Mouse (Mus musculus) adrenal gland, adult 8-10 months (tissue): ENCODE measurements around the gene Scaf8. TPM values are rescaled to one million over a fixed set of nuclear protein-coding genes. Genes with fewer than 3 reads are reported as not detected.
"Not testable (repeated sequence)": the region's sequence is repeated elsewhere in the genome, so short reads cannot be mapped to it uniquely, and the experiment has no call there.

Experiments used
- DNase-seq: peaks from one replicate; pipeline ENCODE4 v3.0.0; 2022
- total RNA-seq, 4 experiments: library from RNA; stranded (reverse); gene quantifications; 2 replicates each; pipeline ENCODE4 v1.2.4; 2022

Gene Scaf8
- 10 to 100 TPM; 40.4 to 63.9 (median 50.9) TPM for total RNA-seq

DNA sequence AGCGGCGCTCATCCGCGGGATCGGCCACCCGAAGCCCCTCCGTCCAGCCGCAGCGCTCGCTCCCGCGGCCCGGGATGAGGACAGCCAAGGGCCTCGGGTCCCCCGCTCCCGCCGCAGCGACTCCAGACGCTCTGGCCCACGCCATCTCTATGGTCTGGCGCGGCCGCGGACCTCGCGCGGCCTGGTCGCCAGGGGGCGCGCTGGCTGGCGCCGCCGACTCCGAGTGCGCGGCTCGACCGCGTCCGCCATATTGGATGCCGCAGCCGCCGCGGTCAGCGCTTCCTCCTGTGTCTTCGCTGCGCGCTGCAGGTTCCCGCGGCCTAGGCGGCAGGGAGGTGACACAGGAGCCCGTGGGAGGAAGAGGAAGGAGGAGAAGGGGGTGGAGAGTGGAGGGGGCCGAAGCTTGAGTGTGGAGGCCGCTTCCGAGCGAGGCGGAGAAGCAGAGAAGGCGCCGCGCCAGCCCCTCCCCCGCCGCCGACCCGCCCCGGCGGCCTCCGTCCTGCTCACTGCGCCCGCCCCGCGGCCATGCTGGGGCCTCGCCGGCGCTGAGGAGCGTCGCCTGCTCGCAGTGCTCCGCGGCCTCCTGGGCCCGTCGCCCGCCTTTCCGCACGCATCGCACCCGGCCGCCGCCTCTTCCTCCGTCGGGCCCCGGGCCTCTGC, at the start of gene Scaf8:
Gene Scaf8, plus strand, starts transcription at position 253 of the 660 bp plus-strand sequence.
- peak; percentile 85 for DNase-seq

DNA sequence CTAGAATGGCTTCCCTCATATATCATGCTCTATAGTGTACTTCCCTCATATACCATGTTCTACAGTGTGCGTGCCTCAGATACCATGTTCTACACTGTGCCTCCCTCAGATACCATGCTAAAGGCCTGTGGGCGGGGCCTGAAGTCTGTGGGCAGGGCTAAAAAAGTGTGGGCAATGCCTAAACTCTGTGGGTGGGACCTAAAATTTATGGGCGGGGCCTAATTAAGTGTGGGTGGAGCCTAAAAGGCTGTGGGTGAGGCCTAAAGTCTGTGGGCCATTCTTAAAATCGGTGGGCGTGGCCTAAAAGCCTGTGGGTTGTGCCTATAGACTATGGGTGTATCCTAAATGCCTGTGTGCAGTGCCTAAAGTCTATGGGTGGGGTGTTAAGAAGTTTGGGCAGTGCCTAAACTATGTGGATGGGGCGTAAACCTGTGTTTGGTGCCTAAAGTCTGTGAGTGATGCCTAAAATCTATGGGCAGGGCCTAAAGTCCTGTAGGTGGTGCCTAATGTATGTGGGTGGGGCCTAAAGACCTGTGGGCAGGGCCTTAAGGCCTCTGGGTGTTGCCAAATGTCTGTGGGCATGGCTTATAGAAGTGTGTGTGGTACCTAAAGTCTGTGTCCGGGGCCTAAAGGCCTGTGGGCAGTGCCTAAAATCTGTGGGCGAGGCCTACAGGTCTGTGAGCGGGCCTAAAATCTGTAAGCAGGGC, 39.5 kb upstream of the Scaf8 start:
- DNase-seq, result no peak

DNA sequence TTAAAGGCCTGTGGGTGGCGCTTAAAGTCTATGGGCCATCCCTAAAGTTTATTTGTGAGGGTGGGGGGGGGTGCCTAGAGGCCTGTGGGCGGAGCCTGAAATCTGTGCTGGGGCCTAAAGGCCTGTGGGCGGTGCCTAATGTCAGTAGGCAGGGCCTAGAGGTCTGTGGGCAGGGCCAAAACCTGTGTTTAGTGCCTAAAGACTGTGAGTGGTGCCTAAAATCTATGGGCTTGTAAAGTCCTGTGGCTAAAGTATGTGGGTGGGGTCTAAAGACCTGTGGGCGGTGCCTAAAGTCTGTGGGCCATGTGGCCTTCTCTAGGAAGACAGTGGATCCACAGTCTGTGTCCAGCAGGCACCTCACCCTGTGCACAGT, 38.9 kb upstream of the Scaf8 start:
- DNase-seq, result no peak

DNA sequence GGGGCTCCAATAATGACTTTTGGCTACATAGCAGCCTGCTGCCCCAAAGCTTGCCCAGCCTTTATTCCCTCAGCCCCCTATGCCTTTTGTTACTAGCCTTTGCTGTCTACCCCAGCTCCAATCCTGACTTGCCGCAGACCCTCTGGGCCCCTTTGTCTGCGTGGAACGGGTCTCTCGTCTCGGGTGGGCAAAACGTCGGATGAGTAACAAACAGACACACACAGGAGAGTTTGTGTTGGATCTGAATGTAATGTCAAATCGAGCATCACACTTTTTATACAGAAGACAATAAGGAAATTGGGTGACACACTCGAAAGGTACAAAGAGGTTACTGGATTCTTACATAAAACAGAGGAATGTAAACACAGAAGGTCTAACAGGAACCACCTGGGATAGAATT, 36.8 kb upstream of the Scaf8 start:
- DNase-seq, result not testable (repeated sequence)

DNA sequence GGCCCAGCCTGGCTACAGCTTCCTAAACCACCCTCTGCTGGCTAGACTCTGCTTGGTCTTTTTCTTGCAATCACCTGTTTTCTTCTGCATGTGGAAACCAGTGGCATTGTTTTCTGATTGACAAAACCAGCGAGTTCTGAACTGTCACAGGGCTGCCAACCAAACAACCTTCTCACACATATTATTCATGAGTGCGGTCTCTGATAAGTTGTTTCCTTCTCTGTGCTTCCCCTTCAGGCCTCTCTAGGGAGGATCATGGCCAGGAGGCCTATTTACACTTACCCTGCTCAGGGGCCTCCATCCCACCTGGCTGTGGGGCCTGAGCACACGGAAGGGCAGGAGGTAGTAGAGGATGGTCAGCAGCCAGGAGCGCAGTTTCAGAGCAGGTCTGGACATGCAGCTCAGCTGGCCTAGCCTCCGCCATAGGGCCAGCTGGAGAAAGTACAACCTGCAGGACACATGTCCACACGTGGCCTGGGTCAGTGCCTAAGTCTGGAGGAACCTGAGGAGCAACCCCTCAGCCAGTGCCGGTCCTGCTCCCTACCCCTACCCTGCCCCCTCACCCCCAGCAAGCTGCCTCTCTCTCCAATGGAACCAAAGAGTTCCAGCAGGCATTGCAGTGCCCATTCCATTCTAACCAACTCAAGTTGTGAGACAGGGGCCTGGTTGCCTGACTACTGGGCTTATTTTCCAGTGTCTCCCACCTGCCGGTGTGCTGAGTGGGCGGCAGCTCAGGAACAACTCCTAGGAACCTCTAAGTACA, 34.0 kb upstream of the Scaf8 start:
- not testable (repeated sequence) for DNase-seq

DNA sequence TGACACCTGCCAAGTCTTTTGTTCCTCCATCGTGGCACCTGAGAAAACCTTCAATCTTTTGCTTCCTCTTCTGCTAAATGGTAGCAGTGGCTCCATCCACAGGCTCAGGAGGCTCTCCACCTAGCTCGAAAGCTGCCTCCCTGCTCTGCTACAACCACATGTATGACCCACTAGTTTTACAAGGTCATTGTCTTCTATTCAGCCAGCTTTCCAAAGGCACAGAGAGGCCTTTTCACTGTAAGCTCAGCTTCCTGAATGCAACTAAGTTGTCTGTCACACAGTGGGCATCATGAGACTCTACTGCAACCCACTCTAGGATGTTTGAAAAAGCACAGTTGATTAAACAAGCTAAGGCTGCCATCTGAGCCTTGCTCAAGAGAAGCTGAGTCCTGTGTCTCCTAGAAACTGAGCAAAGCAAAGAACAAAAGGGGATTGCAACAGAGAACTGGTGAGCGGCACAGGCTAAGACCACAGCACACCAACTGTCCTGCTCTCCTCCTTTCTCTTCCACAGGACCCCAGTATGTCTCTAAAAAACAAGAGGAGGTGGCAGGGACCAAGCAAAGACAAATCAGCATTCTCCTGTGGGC, 33.2 kb upstream of the Scaf8 start:
- DNase-seq, result peak; percentile 86

DNA sequence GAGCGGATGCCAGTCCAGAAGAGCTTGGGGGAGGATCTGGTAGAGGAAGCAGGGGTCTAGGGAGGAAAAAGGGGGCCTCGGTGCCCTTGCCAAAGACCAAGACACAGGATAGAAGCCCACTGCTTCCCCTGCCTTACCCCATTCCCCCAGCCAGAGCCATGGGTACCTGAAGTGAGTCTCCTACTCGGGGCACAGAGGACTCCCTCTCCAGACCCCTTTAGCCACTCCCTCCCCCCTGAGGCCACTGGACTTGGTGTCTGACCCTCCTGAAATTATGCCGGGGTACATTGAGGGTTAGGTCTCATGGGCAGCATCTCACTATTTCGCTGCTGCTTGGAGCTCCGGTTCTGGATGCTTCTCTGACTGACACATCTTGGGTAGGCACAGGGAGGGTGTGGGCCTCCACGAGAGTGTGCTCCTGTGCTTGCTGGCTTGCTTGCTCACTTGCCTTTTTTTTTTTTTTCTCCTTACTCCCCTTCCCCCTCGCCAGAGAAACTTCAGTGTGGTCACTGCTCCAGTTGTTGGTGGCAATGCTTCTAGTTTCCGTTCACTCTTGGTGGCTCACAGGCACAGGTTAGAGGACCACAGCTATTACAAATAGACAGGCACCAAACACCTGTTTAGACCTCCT, 32.5 kb upstream of the Scaf8 start:
- DNase-seq, result peak; percentile 65

DNA sequence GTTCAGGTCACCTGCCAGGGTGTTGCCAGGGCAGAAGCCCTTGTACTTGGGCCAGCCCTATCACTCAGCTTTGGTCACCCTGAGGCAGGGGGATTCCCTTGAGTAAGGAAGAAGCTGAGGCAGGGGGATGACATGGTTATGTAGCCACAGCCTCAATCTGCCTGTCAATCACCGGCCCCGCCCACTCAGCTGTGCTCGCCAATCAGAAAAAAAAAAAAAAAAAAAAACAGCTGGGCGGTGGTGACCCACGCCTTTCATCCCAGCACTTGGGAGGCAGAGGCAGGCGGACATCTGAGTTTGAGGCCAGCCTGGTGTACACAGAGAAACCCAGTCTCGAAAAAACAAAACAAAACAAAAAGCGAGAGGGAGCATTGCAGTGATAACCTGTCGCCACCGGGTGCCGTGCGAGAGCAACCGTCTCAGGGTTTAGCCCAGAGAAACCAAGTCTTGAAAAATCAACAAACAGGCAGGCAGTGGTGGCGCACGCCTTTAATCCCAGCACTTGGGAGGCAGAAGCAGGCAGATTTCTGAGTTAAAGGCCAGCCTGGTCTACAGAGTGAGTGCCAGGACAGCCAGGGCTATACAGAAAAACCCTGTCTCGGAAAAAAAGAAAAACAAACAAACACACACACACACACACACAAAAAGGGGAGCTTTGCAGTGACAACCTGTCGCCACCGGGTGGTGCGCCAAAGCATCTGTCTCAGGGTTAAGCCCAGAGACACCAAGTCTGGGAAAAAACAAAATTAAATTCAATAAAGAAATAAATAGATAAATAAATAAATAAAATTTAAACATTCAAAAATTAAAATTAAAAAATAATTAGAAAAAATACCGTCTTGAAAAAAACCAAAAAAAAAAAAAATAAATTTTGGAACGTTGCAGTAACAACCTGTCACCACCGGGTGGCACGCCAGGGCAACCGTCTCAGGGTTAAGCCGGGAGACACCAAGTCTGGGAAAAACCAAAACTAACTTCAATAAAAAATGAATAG, 31.7 kb upstream of the Scaf8 start:
- DNase-seq, result peak; percentile 57

DNA sequence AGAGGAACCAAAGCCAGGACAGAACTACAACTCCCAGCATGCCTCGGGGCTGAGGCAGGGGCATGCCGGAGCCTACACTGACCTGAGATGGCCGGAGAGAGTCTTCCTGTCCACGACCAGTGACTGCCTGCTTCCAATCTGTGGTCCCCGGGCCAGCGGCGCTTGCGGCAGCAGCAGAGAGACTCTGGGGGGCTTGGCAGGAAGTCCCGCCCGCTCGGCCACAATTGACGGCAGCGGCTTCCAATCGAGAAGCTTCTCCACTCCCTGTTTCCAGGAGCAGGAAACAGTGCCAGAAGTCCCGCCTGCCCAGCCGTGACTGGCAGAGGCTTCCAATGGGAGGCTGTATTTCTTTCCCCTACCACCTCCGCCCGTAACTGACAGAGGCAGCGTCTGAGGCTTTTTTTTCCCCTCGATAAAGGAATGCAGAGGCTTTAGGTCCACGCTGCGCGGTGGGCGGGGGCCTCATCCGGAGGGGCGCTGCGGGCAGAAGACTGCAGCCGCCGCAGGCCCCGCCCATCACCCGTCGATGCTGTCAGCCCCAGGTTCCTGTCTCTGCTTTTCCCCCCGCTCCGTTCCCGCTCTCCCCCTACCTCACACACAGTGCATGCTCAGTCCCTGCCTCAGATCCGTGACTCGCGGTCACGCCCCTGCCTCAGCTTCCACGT, 30.8 kb upstream of the Scaf8 start:
- DNase-seq, result peak; percentile 91

DNA sequence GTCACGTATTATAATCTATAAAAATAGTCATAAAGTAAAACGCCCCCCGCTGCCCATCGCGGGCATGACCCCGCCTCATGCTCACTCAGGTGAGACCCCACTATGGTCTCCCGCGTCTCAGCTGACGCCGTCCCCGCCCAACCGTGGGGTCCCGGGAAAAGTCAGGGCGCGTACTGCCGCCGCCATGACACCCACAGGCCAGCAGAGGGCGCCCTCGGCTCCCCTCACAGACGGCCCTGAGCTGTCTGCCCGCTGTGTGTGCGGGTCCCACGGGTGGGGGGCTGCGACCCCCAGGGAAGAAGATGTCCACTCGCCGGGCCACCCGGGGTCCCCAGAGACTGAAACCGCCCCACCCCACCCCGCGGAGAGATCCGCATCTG, 30.2 kb upstream of the Scaf8 start:
- peak; percentile 75 for DNase-seq

DNA sequence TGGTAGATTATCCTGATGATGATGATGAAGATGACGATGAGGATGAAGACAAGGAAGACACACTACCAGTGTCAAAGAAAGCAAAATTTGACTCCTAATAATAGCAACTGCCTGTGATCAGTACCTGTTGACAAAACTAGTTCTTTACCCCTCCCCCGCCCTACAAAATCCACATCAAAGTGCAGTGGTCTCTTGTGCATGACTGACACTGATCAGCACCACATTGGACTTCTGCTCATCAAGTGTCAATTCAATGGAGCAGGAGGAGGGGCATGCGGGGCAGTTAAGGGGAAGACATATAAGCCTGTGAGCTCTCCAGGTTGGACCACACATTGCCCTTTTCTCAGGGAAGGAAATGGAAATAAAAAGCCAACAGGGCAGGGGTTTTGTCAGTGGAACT, 29.6 kb upstream of the Scaf8 start:
- DNase-seq, result no peak

DNA sequence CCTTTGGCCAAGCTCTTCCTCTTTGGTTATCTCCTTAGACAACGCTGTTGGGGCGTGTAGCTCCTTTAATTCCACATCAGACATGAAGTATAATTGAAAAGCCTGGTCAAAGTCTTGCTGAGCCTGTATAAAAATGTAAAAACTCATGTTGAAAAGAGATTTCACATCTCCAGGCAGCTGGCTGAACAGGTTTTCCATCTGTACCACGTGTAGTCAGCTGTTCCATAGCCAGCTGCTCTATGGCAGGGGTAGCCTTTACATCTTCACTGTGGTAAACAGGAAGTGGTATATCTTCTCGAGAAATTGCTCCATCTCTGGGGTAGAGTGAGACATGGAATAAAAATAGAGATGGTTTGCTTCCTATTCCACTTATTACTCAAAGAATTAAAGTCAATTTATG, 22.1 kb upstream of the Scaf8 start:
- no peak for DNase-seq

DNA sequence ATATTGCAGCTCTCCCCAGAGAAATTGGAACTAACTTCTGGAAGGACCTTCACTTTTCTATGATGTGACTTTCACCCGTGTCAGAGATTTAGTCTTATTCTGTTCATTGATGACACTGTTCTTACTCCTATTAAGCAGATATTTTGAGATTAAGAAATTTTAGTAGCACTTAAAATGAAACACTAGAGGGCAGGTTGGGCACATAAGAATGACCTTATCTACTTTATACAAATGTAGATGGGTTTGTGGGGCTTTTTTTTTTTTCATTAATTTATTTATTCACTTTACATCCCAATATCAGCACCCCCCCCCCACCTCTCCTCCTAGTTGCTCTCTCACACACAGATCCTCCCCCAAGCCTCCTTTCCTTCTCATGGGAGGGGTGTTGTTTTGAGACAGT, 15.5 kb upstream of the Scaf8 start:
- DNase-seq, result not testable (repeated sequence)

DNA sequence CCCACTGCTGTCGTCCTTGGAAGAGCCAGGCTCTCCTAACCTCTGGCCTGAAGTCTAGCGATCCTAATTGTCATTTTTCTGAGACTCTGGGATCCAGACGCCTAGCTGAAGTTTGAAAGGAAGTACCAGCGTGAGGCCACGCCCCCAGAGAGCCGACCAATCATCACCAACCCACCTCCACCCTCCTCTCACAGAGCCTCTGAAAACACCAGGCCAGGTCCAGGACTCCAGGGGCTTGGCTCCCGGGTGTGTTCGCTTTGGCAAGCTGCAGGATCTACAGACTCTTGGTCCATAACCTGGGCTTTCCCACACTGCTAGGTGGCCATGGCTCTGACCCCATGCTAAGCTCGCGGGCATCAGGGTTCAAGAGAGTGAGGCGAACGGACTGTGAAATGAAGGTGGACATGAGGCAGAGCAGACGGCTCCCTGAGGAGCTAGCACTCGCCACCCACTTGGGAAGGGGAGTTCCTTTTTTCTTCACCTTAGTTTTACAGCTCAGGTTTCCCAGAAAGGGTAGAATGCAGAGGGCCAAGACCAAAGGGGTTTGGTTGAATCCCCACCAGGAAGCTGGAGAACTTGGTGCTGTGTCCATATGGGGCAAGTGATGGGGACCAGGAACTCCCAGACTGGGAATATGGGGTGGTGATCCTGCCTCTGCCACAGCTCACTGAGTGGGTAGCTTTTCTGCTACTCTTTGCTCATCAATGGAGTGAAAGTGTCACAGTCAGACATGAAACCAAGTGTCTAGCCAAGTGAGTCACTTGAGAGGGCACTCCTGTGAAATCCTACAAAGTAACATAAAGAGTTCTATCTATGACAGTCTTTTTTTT, 12.2 kb upstream of the Scaf8 start:
- peak; percentile 70 for DNase-seq

DNA sequence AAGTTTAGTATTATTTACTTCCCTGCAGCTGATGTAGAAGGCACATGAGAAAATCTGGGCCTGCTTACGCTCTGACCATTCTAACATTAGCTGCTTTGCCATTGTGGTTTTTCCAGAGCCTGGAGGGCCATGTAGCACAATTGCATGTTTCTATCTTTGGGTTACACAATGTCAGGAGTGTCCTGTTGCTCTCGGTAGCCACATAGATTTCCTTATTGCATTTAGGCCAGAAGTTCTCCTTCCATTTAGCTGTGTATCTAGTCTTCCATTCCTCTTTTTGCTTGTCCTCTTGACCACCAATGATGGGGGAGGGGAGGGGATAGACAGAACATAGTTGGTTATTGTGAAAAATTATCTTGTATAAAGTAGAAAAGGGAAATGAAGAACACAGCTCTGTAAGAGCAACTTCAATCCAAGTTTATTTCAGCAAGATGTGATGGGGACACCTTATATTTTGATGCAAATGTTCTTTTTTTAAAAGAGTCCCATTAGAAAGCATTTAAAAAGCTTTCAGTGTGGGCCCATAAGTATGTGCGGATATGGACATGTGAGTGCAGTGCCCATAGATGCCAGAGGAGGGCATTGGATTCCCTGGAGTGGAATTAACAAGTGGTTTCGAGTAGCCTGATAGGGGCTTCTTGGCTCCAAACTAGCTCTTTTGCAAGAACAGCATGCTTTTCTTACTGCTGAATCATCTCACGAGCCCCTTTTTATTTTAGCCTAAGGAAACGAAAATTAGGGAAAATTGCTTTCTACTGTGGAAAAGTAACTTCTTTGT, 10.4 kb upstream of the Scaf8 start:
- no peak for DNase-seq

DNA sequence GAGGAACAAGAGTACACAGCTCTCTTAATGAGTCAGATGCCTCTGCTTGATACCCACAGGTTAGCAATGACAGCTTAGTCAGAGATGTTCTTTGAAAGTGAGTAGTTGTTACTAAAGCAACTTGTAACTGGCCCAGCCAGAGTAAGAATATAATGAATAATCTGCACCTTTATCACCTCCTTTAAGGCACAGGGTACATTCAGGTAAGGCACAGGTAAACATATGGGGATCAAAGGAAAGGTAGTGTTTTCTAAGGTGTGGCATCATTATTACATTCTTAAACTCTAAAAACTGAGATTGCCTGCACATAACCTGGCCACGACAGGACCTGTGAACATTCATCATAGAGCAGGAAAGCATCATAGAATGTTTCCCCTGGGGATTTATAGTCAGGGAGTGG, 9.8 kb upstream of the Scaf8 start:
- DNase-seq, result no peak

DNA sequence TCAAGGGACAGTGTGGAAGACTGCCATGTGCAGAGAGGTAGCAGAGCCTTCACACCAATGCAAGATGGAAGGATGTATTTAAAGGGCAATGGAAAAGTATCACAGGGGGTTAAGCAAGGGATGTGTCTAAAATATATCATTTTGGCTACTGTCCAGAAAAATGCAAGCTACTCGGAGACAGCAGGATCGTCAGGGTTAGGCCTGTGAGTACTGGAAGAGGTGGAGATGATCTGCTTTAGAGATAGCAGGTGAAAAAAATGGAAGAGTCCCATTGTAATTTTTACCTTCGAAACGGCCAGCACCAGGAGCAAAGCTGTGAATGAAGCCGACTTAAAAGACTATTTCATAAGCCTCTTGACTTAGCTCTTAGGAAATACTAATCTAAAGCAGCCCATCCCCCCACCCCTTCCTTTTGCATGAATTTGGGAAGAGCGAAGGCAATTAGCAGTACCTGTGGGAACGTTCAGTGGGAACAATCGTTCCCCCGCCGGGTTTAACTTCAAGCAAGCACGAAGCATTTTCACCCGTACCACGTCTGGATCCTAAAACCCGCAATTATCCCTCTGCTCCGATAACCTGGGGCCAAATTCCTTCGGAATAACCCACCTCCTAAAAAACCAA, 925 bp upstream of the Scaf8 start:
- DNase-seq, result no peak

DNA sequence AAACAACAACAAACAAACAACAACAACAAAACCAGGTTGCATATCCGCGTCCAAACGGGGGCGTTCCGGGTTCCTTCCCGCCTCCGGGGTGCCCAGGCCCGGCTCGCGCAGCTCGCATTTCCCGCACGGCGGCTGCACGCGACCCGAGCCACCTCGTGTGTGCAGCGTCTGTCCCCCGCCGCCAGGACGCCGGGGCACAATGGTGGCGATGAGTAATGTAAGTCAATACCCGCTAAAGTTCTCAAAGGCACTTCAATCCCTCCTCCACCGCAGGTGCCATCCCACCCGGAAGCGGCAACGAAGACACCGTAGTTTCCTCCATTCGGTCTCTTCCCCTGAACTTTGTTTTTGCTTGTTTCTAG, 433 bp upstream of the Scaf8 start:
- no peak for DNase-seq
